Mouse (Mus musculus) inflammation-experienced regulatory T-cells, adult 6 months (primary cell): ENCODE results near the gene Srsf10. TPM values are rescaled to one million over a fixed set of nuclear protein-coding genes. Genes with fewer than 3 reads are reported as not detected.

Experiments
- polyA plus RNA-seq, 3 experiments: library from polyadenylated mRNA; unstranded; fragments of 100-300 nt; shearing (Covaris generic); gene quantifications; one replicate each; pipeline ENCODE4 v1.2.1; 2017

The Srsf10 gene
- polyA plus RNA-seq, 3 experiments from 2014 or later = 184 to 209 (median 207) TPM

Other genes with a start within 250 kb of the Srsf10 start
- gene Ifnlr1, start 169.5 kb upstream of the Srsf10 start, polyA plus RNA-seq = not detected
- gene Il22ra1, start 127.6 kb upstream of the Srsf10 start, polyA plus RNA-seq = not detected
- not detected for gene Myom3, start 96.0 kb upstream of the Srsf10 start, polyA plus RNA-seq
- 100 to 1,000 TPM; 177 to 235 (median 211) TPM for gene Pnrc2, start 18.1 kb downstream of the Srsf10 start, polyA plus RNA-seq
- 1 to 10 TPM; 1.9 to 8.0 (median 7.0) TPM for gene Cnr2, start 39.6 kb downstream of the Srsf10 start, polyA plus RNA-seq
- 100 to 1,000 TPM in 1 of 3 experiments, 10 to 100 TPM in 2; 81.7 to 101 (median 98.9) TPM for gene Fuca1, start 65.0 kb downstream of the Srsf10 start, polyA plus RNA-seq
- gene Hmgcl, start 90.7 kb downstream of the Srsf10 start, polyA plus RNA-seq = 10 to 100 TPM; 70.5 to 83.4 (median 77.2) TPM
- gene Gale, start 108.0 kb downstream of the Srsf10 start, polyA plus RNA-seq = 10 to 100 TPM; 14.2 to 26.3 (median 19.0) TPM
- 10 to 100 TPM; 61.2 to 78.8 (median 65.5) TPM for gene Lypla2, start 116.9 kb downstream of the Srsf10 start, polyA plus RNA-seq
- gene Pithd1, start 131.5 kb downstream of the Srsf10 start, polyA plus RNA-seq = 10 to 100 TPM in 1 of 3 experiments, 1 to 10 TPM in 2; 8.3 to 16.7 (median 9.8) TPM
- gene Eloa, start 166.0 kb downstream of the Srsf10 start, polyA plus RNA-seq = 10 to 100 TPM; 47.2 to 77.0 (median 56.2) TPM
- 1,000 to 10,000 TPM in 2 of 3 experiments, 100 to 1,000 TPM in 1; 855 to 1,337 (median 1,209) TPM for gene Rpl11, start 197.7 kb downstream of the Srsf10 start, polyA plus RNA-seq